ENCODE assay signal across 13 mouse cellular contexts in the genomic region with DNA sequence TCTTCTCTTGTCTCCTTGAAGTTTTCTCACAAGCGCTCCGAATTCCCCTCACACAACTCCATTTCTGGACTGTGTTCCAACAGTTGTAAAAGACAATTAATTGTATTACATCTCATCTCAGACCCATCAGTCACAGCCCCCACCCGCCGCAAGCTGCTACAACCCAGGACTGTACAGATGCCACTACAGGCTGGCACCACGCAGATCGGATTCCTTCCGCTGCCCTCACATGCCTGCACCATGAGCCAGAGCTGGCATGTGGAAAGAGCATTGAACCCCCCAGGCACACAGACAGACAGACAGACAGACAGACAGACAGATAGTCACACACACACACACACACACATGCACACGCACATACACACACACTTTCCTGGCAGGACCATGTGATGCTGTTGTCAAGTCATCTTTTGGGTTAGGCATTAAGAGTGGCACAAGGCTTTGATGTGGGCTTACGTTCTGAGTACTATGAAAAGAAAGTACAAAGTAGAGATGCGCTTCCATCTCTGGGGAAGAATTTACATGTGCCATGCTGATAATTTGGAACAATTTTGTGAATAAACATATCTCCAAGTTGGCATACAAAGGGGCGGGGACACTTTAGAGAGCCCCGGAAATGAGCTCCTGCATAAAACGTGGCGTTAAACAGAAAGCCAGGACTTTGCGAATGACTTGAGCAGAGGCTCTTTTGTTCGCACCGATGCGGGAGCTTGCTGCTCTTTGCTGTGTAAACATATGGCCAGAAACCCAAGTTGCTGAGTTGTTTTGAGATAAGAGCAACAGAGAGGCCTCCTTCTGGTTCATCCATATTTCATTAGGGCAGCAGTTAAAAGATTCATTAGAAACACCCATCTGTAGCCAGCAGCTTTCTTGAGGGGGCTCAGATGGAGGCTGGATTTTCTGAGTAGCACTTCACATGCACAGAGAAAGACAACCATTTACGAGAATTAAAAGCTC. TPM values are rescaled to one million over a fixed set of nuclear protein-coding genes. Genes with fewer than 3 reads are reported as not detected.
DNase-seq lines count a peak whose midpoint lies in the region; ATAC-seq and TF ChIP-seq lines count a peak whose summit lies in the region.
"Had no signal": no experiment of that assay in that cellular context is flagged by ENCODE, and none has a peak within 500 bp of the region (broad histone marks: within the 10 kb centered on the region; RNA-seq: fewer than 3 reads in every experiment).

No protein-coding gene starts in this region.

- H3K4me1 ChIP-seq in forebrain, embryonic 12.5 days, result peaks cover 22% of the 10 kb centered on the region
- no peaks in the 10 kb centered on the region for H3K4me1 ChIP-seq in forebrain, embryonic 11.5 days (replicated peaks; ENCODE audit: control insufficient read depth, insufficient read depth, low read length)
- peaks cover 28% of the 10 kb centered on the region for H3K4me1 ChIP-seq in lung, embryonic 16.5 days (replicated peaks; ENCODE audit: control insufficient read depth, insufficient read depth, low read length)
- peaks cover 16% of the 10 kb centered on the region for H3K4me1 ChIP-seq in midbrain, embryonic 14.5 days (ENCODE audit: control insufficient read depth, insufficient read depth, low read length)

- no peak for TF ChIP-seq CTCF in brain, embryonic 14.5 days (IDR thresholded peaks at IDR 0.05; ENCODE audit: borderline replicate concordance, extremely low read depth, insufficient read depth, insufficient read length)

- H3K27ac ChIP-seq in forebrain, embryonic 12.5 days, result peak overlapping the region; percentile 36; the same call in 1 of the 2 replicates
- H3K27ac ChIP-seq in forebrain, embryonic 11.5 days (ENCODE audit: low read depth, low read length), result no peak overlapping the region
- H3K27ac ChIP-seq in lung, embryonic 16.5 days (ENCODE audit: low read length), result no peak overlapping the region
- H3K27ac ChIP-seq in midbrain, embryonic 14.5 days (replicated peaks; ENCODE audit: low read depth, low read length), result no peak overlapping the region
- H3K27ac ChIP-seq: heart, embryonic 13.5 days; hindbrain, postnatal 0 days; neural tube, embryonic 12.5 days had no signal

- H3K36me3 ChIP-seq in forebrain, embryonic 12.5 days (replicated peaks), result no peaks in the 10 kb centered on the region
- H3K36me3 ChIP-seq in forebrain, embryonic 11.5 days (ENCODE audit: control insufficient read depth, insufficient read depth, low read length), result no peaks in the 10 kb centered on the region
- no peaks in the 10 kb centered on the region for H3K36me3 ChIP-seq in lung, embryonic 16.5 days (ENCODE audit: control insufficient read depth, insufficient read depth, low read length)
- no peaks in the 10 kb centered on the region for H3K36me3 ChIP-seq in midbrain, embryonic 14.5 days (ENCODE audit: control insufficient read depth, insufficient read depth, low read length)
- H3K36me3 ChIP-seq: heart, embryonic 13.5 days; neural tube, embryonic 12.5 days had no signal

- H3K4me2 ChIP-seq in forebrain, embryonic 12.5 days, result no peak overlapping the region
- H3K4me2 ChIP-seq in forebrain, embryonic 11.5 days (ENCODE audit: low read depth, low read length, severe bottlenecking), result no peak overlapping the region
- peak overlapping the region; percentile 35 for H3K4me2 ChIP-seq in lung, embryonic 16.5 days (ENCODE audit: low read depth, low read length)
- H3K4me2 ChIP-seq in midbrain, embryonic 14.5 days (ENCODE audit: low read length), result no peak overlapping the region
- H3K4me2 ChIP-seq: heart, embryonic 13.5 days; neural tube, embryonic 12.5 days had no signal

- intact Hi-C loops in gastrocnemius, postnatal 14 days (cut with DNase I; ENCODE audit: low total_unique reads), result no loop called here

- 74% methylated on average over 19 of the region's 19 CpGs for WGBS in forebrain, embryonic 12.5 days
- 83% methylated on average over 19 of the region's 19 CpGs for WGBS in forebrain, embryonic 11.5 days
- WGBS in lung, embryonic 16.5 days, result 57% methylated on average over 19 of the region's 19 CpGs
- 58% methylated on average over 19 of the region's 19 CpGs for WGBS in midbrain, embryonic 14.5 days

- no peak for TF ChIP-seq POLR2A in brain, embryonic 14.5 days (IDR thresholded peaks at IDR 0.05; ENCODE audit: borderline replicate concordance, extremely low read depth, insufficient read depth, insufficient read length, poor library complexity, severe bottlenecking)

- H3K27me3 ChIP-seq in forebrain, embryonic 12.5 days, result 0 out of 2 replicates have a peak, but pooled peaks cover 5% of the 10 kb centered on the region
- H3K27me3 ChIP-seq in forebrain, embryonic 11.5 days (ENCODE audit: control insufficient read depth, insufficient read depth, low read length), result no peaks in the 10 kb centered on the region
- H3K27me3 ChIP-seq in lung, embryonic 16.5 days (ENCODE audit: control insufficient read depth, insufficient read depth, low read depth, low read length), result no peaks in the 10 kb centered on the region
- no peaks in the 10 kb centered on the region for H3K27me3 ChIP-seq in midbrain, embryonic 14.5 days (ENCODE audit: control insufficient read depth, insufficient read depth, low read length)
- H3K27me3 ChIP-seq: heart, embryonic 13.5 days; neural tube, embryonic 12.5 days had no signal

- H3K9ac ChIP-seq in forebrain, embryonic 12.5 days, result no peak overlapping the region
- no peak overlapping the region for H3K9ac ChIP-seq in forebrain, embryonic 11.5 days (ENCODE audit: low read length)
- H3K9ac ChIP-seq in lung, embryonic 16.5 days (ENCODE audit: low read length), result no peak overlapping the region
- H3K9ac ChIP-seq in midbrain, embryonic 14.5 days (replicated peaks; ENCODE audit: low read length), result no peak overlapping the region
- H3K9ac ChIP-seq: heart, embryonic 13.5 days; neural tube, embryonic 12.5 days had no signal

- no peak; the same call in 1 of the 2 replicates for ATAC-seq in forebrain, embryonic 12.5 days (ENCODE audit: low FRiP score)
- no peak for ATAC-seq in forebrain, embryonic 11.5 days (replicated peaks; ENCODE audit: low FRiP score)
- no peak for ATAC-seq in lung, embryonic 16.5 days (ENCODE audit: low read depth)
- no peak for ATAC-seq in midbrain, embryonic 14.5 days (ENCODE audit: low FRiP score, low TSS enrichment)
- ATAC-seq: hindbrain, postnatal 0 days had no signal

- H3K9me3 ChIP-seq in forebrain, embryonic 12.5 days, result no peaks in the 10 kb centered on the region
- H3K9me3 ChIP-seq in forebrain, embryonic 11.5 days (ENCODE audit: control insufficient read depth, low read length), result no peaks in the 10 kb centered on the region
- no peaks in the 10 kb centered on the region for H3K9me3 ChIP-seq in lung, embryonic 16.5 days (ENCODE audit: control insufficient read depth, low read length)
- H3K9me3 ChIP-seq in midbrain, embryonic 14.5 days (ENCODE audit: control insufficient read depth, low read length), result no peaks in the 10 kb centered on the region
- H3K9me3 ChIP-seq: heart, embryonic 13.5 days; neural tube, embryonic 12.5 days had no signal

- no peak overlapping the region for H3K4me3 ChIP-seq in forebrain, embryonic 12.5 days (replicated peaks)
- H3K4me3 ChIP-seq in forebrain, embryonic 11.5 days (ENCODE audit: low read depth, low read length), result no peak overlapping the region
- H3K4me3 ChIP-seq in lung, embryonic 16.5 days (ENCODE audit: low read length), result peak overlapping the region; percentile 9; the same call in 1 of the 2 replicates
- no peak overlapping the region for H3K4me3 ChIP-seq in midbrain, embryonic 14.5 days (replicated peaks; ENCODE audit: low read depth, low read length)
- H3K4me3 ChIP-seq: heart, embryonic 13.5 days; neural tube, embryonic 12.5 days had no signal

- DNase-seq in forebrain, embryonic 11.5 days (ENCODE audit: low spot score), result no peak
- no peak for DNase-seq in lung, postnatal 14 days
- DNase-seq in brain, embryonic 14.5 days (ENCODE audit: low read depth), result peak; percentile 91
- peak; percentile 57 for DNase-seq in midbrain, embryonic 14.5 days
- no peak for DNase-seq in gastrocnemius, postnatal 14 days
- DNase-seq in adrenal gland, adult 8-10 months, result no peak
- DNase-seq: kidney, postnatal 4 days; right cerebral cortex, postnatal 25 days had no signal

RNA-seq across cellular contexts. Expression of a gene that starts 26.7 kb away (rescaled TPM):
- 0.63 and 2.3 TPM in 2 replicates for polyA plus RNA-seq in forebrain, embryonic 12.5 days (2016; fragmentation: Nextera tagmentation; extraction: Ambion mirVana)
- 1.0 and 1.3 TPM in 2 replicates for polyA plus RNA-seq in forebrain, embryonic 11.5 days (2014; fragmentation: Nextera tagmentation; extraction: Ambion mirVana)
- 2.6 and 2.8 TPM in 2 replicates for polyA plus RNA-seq in lung, embryonic 16.5 days (2015; fragmentation: Nextera tagmentation; extraction: Ambion mirVana)
- 1.6 and 2.1 TPM in 2 replicates for polyA plus RNA-seq in brain, embryonic 14.5 days (2012; rRNA removed)
- polyA plus RNA-seq in midbrain, embryonic 14.5 days (2014; fragmentation: Nextera tagmentation; extraction: Ambion mirVana), result 0.78 and 0.98 TPM in 2 replicates
- total RNA-seq in gastrocnemius, postnatal 14 days (2021), result 1 to 10 TPM; 1.8 to 2.1 TPM
- 1 to 10 TPM; 1.2 to 4.2 (median 2.2) TPM for total RNA-seq in adrenal gland, adult 8-10 months (2022)

Comparison
In these comparisons a context has a peak if more than half of its experiments do, and no peak if none do; other contexts are left out.
1. DNase-seq: peak in brain, embryonic 14.5 days (single experiment) and midbrain, embryonic 14.5 days (single experiment); none in forebrain, embryonic 11.5 days (single experiment), lung, postnatal 14 days (single experiment), gastrocnemius, postnatal 14 days (single experiment) and adrenal gland, adult 8-10 months (single experiment).